Mouse (Mus musculus): ENCODE measurements around the gene Rab44. TPM values are rescaled to one million over a fixed set of nuclear protein-coding genes. Genes with fewer than 3 reads are reported as not detected.

The Rab44 gene
- polyA plus RNA-seq, 1 experiment from 2014 or later = 0.20 TPM

Other genes with a start within 250 kb of the Rab44 start
- gene 4930539E08Rik, start 198.8 kb upstream of the Rab44 start, polyA plus RNA-seq (2014; fragmentation: Nextera tagmentation; extraction: Ambion mirVana) = 1.0 and 1.2 TPM in 2 replicates
- not detected in 2 replicates for gene Pxt1, start 170.3 kb upstream of the Rab44 start, polyA plus RNA-seq (2014; fragmentation: Nextera tagmentation; extraction: Ambion mirVana)
- gene Kctd20, start 162.2 kb upstream of the Rab44 start, polyA plus RNA-seq (2014; fragmentation: Nextera tagmentation; extraction: Ambion mirVana) = 61.1 and 93.6 TPM in 2 replicates
- gene Stk38, start 106.2 kb upstream of the Rab44 start, polyA plus RNA-seq (2014; fragmentation: Nextera tagmentation; extraction: Ambion mirVana) = 74.8 and 102 TPM in 2 replicates
- gene Srsf3, start 81.5 kb upstream of the Rab44 start, polyA plus RNA-seq (2014; fragmentation: Nextera tagmentation; extraction: Ambion mirVana) = 486 and 559 TPM in 2 replicates
- gene Cdkn1a, start 23.2 kb upstream of the Rab44 start, polyA plus RNA-seq (2014; fragmentation: Nextera tagmentation; extraction: Ambion mirVana) = 80.8 and 109 TPM in 2 replicates
- 27.6 and 32.6 TPM in 2 replicates for gene Cpne5, start 124.0 kb downstream of the Rab44 start, polyA plus RNA-seq (2014; fragmentation: Nextera tagmentation; extraction: Ambion mirVana)
- gene Ppil1, start 150.0 kb downstream of the Rab44 start, polyA plus RNA-seq (2014; fragmentation: Nextera tagmentation; extraction: Ambion mirVana) = 112 and 114 TPM in 2 replicates
- gene BC004004, start 154.6 kb downstream of the Rab44 start, polyA plus RNA-seq (2014; fragmentation: Nextera tagmentation; extraction: Ambion mirVana) = 117 and 122 TPM in 2 replicates
- gene Pi16, start 203.5 kb downstream of the Rab44 start, polyA plus RNA-seq (2014; fragmentation: Nextera tagmentation; extraction: Ambion mirVana) = 1.3 and 2.8 TPM in 2 replicates
- 533 and 550 TPM in 2 replicates for gene Mtch1, start 233.8 kb downstream of the Rab44 start, polyA plus RNA-seq (2014; fragmentation: Nextera tagmentation; extraction: Ambion mirVana)
- gene Fgd2, start 246.8 kb downstream of the Rab44 start, polyA plus RNA-seq (2014; fragmentation: Nextera tagmentation; extraction: Ambion mirVana) = 4.4 and 4.9 TPM in 2 replicates

All from midbrain, embryonic 14.5 days (tissue).